Mouse (Mus musculus) embryonic facial prominence, embryonic 10.5 days (tissue): ENCODE data around the gene Ywhah. TPM values are rescaled to one million over a fixed set of nuclear protein-coding genes. Genes with fewer than 3 reads are reported as not detected.

ENCODE experiments used
- DNase-seq: peaks from one replicate; pipeline ENCODE4 v3.0.0-alpha.2; 2017; ENCODE audit warnings: low spot score
- H3K27ac ChIP-seq: fragments of 300-500 bp; sonication (generic); replicated peaks from 2 replicates; pipeline ENCODE4 v1.5.1; 2016; ENCODE audit warnings: mild to moderate bottlenecking
- H3K27me3 ChIP-seq: fragments of 300-500 bp; sonication (generic); replicated peaks from 2 replicates; pipeline ENCODE4 v1.6.1; 2016; ENCODE audit warnings: low read depth, mild to moderate bottlenecking; ENCODE audit not compliant: poor library complexity, severe bottlenecking
- H3K36me3 ChIP-seq: fragments of 300-500 bp; sonication (generic); replicated peaks from 2 replicates; pipeline ENCODE4 v1.6.1; 2016; ENCODE audit warnings: mild to moderate bottlenecking, moderate library complexity
- H3K4me1 ChIP-seq: fragments of 300-500 bp; sonication (generic); 2 replicates; pipeline ENCODE4 v1.6.1; 2016
- H3K4me3 ChIP-seq: fragments of 300-500 bp; sonication (generic); 2 replicates; pipeline ENCODE4 v1.5.1; 2016; ENCODE audit warnings: mild to moderate bottlenecking, moderate library complexity
- H3K9me3 ChIP-seq: fragments of 300-500 bp; sonication (generic); 2 replicates; pipeline ENCODE4 v1.6.1; 2016; ENCODE audit warnings: mild to moderate bottlenecking
- WGBS: fragments of 180-500 bp; shearing (Covaris S2); methylation state at CpG from one replicate; pipeline ENCODE4 v1.1.7; 2016; 5-methylcytosine and 5-hydroxymethylcytosine counted together
- polyA plus RNA-seq: library from polyadenylated mRNA; unstranded; fragments of >200 nt; fragmentation: Nextera tagmentation; extraction: Ambion mirVana; gene quantifications from 2 replicates; pipeline ENCODE4 v1.2.1, GENCODE M21; 2016

The Ywhah gene
- polyA plus RNA-seq, 1 experiment from 2014 or later, result 421 TPM

DNA sequence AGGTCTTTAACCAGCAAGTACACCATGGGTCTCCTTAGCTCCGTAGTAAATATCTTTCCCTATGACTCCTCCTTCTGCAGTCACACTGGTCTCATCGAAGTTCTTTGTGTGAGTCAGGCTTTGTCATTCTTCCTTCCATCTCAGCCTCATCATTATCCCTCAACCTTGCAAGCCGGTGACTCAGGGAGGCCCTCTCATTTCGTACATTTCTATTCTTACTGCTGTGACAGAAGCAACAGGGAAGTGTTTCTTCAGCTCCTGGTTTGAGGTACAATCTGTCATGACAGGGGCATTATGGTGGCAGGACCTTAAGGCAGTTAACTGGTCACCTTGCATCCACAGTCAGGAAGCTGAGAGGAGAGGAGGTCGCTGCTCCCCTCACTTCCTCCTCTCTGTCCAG is 15.8 kb upstream of the Ywhah start:
- no peaks in the 10 kb centered on the region for H3K9me3 ChIP-seq
- peaks cover 17% of the 10 kb centered on the region for H3K4me1 ChIP-seq
- H3K27me3 ChIP-seq, result no peaks in the 10 kb centered on the region
- 90% methylated on average over 5 of the region's 5 CpGs for WGBS
- H3K27ac ChIP-seq, result no peak overlapping the region
- no peak overlapping the region for H3K4me3 ChIP-seq
- no peaks in the 10 kb centered on the region for H3K36me3 ChIP-seq
- no peak for DNase-seq

DNA sequence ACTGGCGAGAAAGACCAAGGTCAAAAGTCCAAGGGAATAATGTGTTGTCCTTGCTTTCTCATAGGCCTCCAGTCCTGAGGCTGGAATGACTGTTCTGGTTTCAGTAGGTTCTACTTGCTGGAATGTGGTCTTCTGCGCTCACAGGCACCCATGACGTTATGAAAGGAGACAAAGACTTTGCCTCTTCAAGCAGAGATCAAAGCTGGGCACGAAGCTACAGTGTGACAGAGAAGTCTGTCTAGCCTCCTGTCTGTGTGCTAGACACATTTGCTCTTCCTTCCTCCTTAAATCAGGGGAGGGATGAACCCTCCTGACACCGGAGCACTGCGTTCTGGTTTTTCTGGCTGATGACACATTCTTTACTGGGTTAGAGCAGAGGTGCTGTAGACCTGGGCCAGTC is 15.1 kb upstream of the Ywhah start:
- DNase-seq, result no peak
- WGBS, result 79% methylated on average over 6 of the region's 6 CpGs
- Histone ChIP-seq H3K4me3 (no peak overlapping the region), H3K36me3 (no peaks in the 10 kb centered on the region), H3K27ac (no peak overlapping the region), H3K9me3 (no peaks in the 10 kb centered on the region), H3K27me3 (no peaks in the 10 kb centered on the region), H3K4me1 (peaks cover 17% of the 10 kb centered on the region)

DNA sequence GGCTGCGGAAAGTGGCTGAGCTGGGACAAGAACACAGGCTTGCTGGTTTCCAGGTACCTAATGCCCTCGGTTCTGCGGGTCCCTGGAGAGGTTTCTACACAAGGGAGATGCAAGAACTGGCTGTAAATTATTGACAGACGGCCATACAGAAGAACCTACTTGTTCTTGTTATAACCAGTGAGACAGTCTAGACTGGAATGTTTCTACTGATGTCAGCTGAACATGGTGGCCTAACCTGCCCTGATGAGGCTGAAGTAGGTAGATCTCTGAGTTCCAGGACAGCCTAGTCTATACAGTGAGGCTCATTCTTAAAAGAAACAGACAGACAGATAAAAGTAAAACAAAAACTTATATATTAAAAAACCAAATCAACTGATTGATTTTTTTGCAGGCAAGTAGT is 14.5 kb upstream of the Ywhah start:
- WGBS, result 85% methylated on average over 4 of the region's 4 CpGs
- no peak overlapping the region for H3K4me3 ChIP-seq

DNA sequence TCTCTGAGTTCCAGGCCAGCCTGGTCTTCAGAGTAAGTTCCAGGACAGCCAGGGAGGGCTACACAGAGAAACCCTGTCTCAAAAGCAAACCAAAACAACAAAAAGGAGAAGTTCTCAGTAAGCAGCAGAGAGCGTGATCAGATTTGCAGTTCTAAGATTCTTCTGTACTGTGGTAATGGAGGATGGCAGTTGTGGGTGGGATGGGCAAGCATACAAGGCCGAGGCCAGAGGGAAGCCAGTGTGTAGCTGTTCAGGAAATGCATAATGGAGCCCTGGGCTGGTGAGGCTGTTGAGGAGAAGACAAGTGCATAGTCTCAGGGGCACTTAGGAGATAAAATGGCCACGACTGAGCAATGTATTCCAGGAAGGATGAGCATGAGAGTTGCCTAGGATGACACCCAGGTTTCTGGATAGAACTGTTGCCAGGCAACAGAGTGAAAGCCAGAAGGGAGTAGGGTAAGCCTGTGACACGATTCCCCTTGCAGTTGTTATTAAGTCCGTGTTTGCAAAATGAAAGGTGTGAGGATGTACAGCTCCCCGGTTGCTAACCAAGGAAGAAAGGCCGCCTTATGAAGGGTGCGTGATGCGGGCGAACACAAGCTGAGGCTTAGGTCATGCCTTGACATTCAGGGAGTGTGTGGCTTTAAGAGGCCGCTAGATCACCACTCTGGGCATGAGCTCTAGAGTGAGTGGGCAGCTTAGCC is 13.0 kb upstream of the Ywhah start:
- no peaks in the 10 kb centered on the region for H3K36me3 ChIP-seq
- no peaks in the 10 kb centered on the region for H3K9me3 ChIP-seq
- H3K4me3 ChIP-seq, result no peak overlapping the region
- no peak for DNase-seq
- no peaks in the 10 kb centered on the region for H3K27me3 ChIP-seq
- peak overlapping the region; percentile 37; the same call in 1 of the 2 replicates for H3K27ac ChIP-seq
- peaks cover 25% of the 10 kb centered on the region for H3K4me1 ChIP-seq
- 86% methylated on average over 11 of the region's 11 CpGs for WGBS

More for the DNA sequence above, 14.5 kb upstream of the Ywhah start:
- no peak overlapping the region for H3K27ac ChIP-seq
- no peak for DNase-seq
- no peaks in the 10 kb centered on the region for H3K27me3 ChIP-seq
- H3K9me3 ChIP-seq, result no peaks in the 10 kb centered on the region
- no peaks in the 10 kb centered on the region for H3K36me3 ChIP-seq
- peaks cover 17% of the 10 kb centered on the region for H3K4me1 ChIP-seq

DNA sequence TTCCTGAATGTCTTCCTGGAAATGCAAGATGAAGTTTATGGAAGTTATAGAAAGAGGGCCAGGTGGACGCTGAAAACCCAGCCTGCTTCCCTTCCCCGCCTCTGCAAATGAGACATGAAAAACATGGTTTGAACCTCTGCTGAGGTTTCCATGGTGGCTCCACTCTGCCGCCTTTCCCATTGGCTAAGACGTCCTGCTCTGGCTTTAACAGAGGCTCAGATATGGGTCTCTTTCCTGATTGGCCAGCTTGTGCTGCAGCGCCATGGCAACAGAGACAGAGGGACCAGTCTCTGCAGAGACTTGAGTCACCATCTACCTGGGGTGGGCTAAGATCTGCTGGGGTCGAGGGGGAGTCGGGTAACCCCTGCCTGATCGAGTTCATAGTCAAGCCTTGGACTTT is 11.9 kb upstream of the Ywhah start:
- WGBS, result 35% methylated on average over 8 of the region's 8 CpGs
- Histone ChIP-seq H3K27me3 (no peaks in the 10 kb centered on the region), H3K9me3 (no peaks in the 10 kb centered on the region), H3K4me3 (no peak overlapping the region), H3K27ac (peak overlapping the region; percentile 37; the same call in 1 of the 2 replicates), H3K36me3 (no peaks in the 10 kb centered on the region), H3K4me1 (peaks cover 36% of the 10 kb centered on the region)
- peak; percentile 44 for DNase-seq

DNA sequence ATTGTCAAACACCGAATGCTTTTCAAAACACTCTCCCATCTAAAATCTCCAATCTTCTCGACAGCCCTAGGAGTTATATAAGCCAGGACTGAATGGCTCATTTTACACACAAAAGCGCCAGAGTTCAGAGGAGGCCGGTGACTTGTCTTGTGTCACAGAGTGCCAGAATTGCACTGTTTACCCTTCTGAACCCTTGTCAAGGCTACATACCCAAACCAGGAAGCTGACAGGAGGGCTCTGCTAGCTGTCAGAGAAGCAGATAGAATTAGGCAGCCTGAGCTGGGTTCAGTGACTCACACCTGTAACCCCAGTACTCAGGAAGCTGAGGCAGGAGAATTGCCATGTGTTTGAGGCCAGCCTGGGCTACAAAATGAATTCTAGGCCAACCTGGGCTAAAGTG is 11.2 kb upstream of the Ywhah start:
- H3K9me3 ChIP-seq, result no peaks in the 10 kb centered on the region
- H3K4me3 ChIP-seq, result no peak overlapping the region
- no peaks in the 10 kb centered on the region for H3K36me3 ChIP-seq
- H3K27ac ChIP-seq, result no peak overlapping the region
- DNase-seq, result no peak
- no peaks in the 10 kb centered on the region for H3K27me3 ChIP-seq
- peaks cover 37% of the 10 kb centered on the region for H3K4me1 ChIP-seq
- 83% methylated on average over 4 of the region's 4 CpGs for WGBS

DNA sequence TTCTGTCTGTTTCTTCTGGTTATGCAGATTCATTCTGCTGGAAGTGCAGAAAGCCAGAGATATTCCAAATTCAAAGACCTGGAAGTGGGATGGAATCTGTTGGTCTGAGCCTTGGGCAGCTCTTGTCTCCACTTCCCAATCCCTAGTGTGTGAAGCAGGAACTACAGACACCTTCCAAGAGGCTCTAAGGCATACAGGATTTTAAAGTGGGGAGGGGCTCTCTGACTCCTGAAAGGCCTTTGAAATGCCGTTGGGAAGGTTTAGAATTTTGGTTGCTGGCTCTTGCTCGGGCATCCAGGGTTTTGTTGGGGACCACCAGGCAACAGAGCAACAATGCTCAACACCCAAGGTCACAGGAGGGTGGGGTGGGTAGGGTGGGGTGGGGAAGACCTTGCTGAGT is 9.3 kb upstream of the Ywhah start:
- 58% methylated on average over 2 of the region's 2 CpGs for WGBS

DNA sequence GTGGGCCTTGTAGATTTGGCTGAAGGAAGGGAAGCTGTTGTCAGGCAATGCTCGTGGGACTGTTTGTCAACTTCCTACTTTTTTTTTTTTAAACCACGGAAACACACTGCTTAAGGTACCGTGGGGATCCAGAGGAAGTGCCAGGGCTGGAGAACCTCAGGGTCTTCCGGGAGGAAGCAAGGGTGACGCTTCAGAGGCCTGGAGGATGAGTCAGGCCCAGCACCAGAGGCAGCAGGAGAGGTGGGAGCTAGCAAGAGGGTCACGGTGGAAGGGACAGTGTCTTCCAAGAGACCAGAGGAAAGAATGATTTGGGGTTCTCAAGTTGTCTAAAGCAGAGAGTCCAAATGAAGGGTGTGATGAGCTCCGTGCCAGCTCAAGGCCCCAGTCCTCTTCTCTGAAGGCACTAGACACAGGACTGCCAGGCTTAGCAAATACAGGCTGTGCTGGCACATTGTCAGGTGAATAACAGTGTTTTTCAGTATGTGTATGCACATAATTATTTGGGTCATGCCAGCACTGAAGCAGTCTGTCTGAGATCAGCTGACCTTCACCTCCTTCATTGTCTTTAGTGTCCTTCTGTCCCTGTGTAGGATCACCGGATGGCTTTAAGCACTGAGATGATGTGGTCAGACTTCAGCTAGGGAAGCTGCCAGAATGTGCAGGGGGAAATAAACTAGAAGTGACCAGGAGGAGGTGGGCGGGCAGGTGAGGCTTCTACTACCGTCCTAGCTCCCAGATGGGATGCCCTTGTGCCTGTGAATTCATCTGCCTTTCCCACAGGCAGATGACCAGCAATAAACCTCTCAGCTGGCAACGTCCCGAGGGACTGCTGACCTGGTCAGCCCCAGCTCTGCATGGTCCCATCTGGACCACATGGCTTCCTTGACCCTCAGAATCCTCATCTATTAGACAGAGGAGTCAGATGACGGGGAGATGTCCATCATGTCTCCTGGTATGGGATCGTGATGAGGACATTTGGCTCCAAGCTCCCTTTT is 8.5 kb upstream of the Ywhah start:
- Histone ChIP-seq H3K9me3 (no peaks in the 10 kb centered on the region), H3K4me1 (peaks cover 37% of the 10 kb centered on the region), H3K27ac (0 out of 2 replicates have a peak overlapping the region, but pooled peaks have one; percentile 61), H3K27me3 (no peaks in the 10 kb centered on the region), H3K4me3 (no peak overlapping the region), H3K36me3 (no peaks in the 10 kb centered on the region)
- WGBS, result 73% methylated on average over 14 of the region's 14 CpGs
- no peak for DNase-seq

More for the DNA sequence above, 9.3 kb upstream of the Ywhah start:
- Histone ChIP-seq H3K9me3 (no peaks in the 10 kb centered on the region), H3K27me3 (no peaks in the 10 kb centered on the region), H3K36me3 (no peaks in the 10 kb centered on the region), H3K4me1 (peaks cover 37% of the 10 kb centered on the region), H3K27ac (no peak overlapping the region), H3K4me3 (no peak overlapping the region)
- DNase-seq, result no peak

DNA sequence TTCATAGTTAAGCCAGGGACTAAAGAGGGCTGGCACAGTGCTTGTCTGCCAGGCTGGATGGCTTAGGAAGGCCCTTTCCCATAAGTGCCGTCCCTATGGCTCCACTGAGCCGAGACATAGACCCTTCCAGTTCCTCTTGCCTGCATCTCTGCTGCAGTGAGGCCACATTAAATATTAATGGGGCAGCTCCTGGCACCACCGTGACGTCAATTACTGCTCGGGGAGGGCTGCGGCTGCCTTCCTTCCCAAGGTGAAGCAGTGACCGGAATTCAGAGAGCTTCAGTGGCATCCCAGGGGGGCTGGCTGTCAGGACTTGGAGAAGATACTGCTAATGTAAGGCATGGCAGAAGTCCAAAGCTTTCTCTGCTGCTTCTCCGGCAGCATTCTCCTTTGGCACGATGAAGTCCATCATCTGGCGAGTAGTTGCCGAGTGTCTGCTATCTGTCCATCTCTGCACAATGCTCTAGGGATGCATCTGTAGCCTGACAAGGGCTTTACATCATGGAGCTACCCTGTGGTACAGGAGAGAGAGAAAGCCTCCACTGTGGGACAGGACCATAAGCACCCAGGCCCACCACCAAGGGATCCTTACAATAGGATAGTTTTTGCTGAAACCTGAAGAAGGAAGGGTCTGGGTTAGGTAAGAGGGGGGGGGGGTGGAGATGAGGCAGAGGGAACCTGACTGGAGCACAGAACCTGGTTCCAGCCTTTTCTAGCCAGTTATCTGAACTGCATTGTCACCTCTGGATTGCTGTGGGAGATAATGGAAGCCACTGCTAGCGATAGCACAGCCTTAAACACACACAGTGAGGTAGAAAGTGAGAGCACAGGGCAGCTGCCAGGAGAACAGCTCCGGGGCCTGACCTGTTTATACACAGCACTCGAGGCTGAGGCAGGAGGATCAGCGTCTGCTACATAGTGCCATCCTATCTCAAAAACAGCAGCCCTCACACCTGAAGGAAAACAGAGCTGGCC is 7.2 kb upstream of the Ywhah start:
- H3K36me3 ChIP-seq, result no peaks in the 10 kb centered on the region
- H3K27me3 ChIP-seq, result no peaks in the 10 kb centered on the region
- H3K9me3 ChIP-seq, result no peaks in the 10 kb centered on the region
- no peak overlapping the region for H3K4me3 ChIP-seq
- peak overlapping the region; percentile 61; the same call in 1 of the 2 replicates for H3K27ac ChIP-seq
- DNase-seq, result no peak
- 47% methylated on average over 15 of the region's 15 CpGs for WGBS
- H3K4me1 ChIP-seq, result peaks cover 29% of the 10 kb centered on the region

DNA sequence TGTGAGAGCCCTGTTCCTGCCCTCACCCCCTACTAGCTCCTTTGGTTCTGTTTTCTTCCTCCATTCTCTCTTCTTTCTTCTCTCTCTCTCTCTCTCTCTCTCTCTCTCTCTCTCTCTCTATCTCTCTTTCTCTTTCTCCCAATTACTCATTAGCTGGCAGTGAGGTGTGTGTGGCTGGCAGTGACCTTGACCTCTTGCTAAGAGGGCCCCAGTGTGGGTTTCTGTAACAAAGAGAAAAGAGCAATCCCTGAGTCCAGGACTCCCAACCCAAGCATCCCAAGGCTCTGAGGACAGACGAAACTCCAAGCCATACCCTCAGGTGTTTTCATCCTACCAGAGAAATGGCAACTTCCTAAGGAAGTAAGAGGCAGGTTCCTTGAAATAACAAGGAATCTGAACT is 4.5 kb upstream of the Ywhah start:
- no peak for DNase-seq
- WGBS, result 70% methylated on average over 1 of the region's 1 CpGs
- no peak overlapping the region for H3K27ac ChIP-seq

DNA sequence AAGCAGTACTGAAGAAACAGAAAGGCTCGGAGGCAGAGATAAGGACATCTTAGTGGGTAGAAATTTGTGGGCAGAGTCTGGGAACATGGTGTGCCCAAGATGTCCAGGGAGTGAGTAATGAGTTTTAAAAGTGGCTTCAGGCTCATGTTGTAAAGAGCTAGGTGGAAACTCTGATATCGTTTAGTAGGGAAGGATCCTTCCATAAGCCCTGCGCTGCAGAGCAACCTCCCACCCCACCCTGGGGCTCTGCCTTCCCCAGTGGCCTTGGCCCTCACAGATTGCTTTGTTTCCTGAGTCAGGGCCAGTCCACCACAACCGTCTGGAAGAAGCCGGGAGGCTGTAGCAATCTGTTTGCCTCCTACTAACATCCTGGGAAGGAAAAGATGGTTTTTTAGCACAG is 3.0 kb upstream of the Ywhah start:
- no peaks in the 10 kb centered on the region for H3K27me3 ChIP-seq
- DNase-seq, result no peak
- WGBS, result 74% methylated on average over 5 of the region's 5 CpGs
- no peaks in the 10 kb centered on the region for H3K9me3 ChIP-seq
- peaks cover 31% of the 10 kb centered on the region for H3K4me1 ChIP-seq
- no peak overlapping the region for H3K4me3 ChIP-seq
- H3K27ac ChIP-seq, result no peak overlapping the region
- no peaks in the 10 kb centered on the region for H3K36me3 ChIP-seq

More for the DNA sequence above, 4.5 kb upstream of the Ywhah start:
- H3K4me3 ChIP-seq, result no peak overlapping the region
- H3K27me3 ChIP-seq, result no peaks in the 10 kb centered on the region
- peaks cover 29% of the 10 kb centered on the region for H3K4me1 ChIP-seq
- H3K36me3 ChIP-seq, result no peaks in the 10 kb centered on the region
- H3K9me3 ChIP-seq, result no peaks in the 10 kb centered on the region

DNA sequence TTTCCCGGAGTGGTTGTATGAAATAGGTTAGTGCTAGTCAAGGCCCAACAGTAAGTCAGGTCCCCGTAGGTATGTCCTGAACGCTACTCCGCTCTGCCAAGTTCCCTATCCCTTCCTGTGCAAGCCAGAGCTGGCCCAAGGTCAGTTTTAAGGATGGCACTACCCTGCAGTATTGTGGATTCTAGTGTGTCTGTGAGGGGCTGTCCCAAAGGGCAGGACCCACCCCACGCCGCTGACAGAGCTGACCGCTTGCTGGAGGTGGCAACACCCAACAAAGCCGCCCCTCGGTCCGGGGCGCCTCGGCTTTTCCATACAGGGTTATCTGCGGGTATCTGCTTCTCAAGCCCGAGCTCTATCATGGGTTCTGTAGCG is 441 bp upstream of the Ywhah start:
- Histone ChIP-seq H3K27me3 (no peaks in the 10 kb centered on the region), H3K4me1 (peaks cover 24% of the 10 kb centered on the region), H3K9me3 (no peaks in the 10 kb centered on the region), H3K4me3 (peak overlapping the region; percentile 94), H3K36me3 (peaks cover 21% of the 10 kb centered on the region), H3K27ac (peak overlapping the region; percentile 100)
- no peak for DNase-seq
- WGBS, result 4% methylated on average over 15 of the region's 15 CpGs
